Mouse (Mus musculus): ENCODE measurements around the gene Pja2. TPM values are rescaled to one million over a fixed set of nuclear protein-coding genes. Genes with fewer than 3 reads are reported as not detected.

The Pja2 gene
- 10 to 100 TPM in 1 of 2 experiments, 1 to 10 TPM in 1; 1.4 to 18.0 TPM for polyA plus RNA-seq (2012; fragmentation: generic; extraction: Trizol)

DNA sequence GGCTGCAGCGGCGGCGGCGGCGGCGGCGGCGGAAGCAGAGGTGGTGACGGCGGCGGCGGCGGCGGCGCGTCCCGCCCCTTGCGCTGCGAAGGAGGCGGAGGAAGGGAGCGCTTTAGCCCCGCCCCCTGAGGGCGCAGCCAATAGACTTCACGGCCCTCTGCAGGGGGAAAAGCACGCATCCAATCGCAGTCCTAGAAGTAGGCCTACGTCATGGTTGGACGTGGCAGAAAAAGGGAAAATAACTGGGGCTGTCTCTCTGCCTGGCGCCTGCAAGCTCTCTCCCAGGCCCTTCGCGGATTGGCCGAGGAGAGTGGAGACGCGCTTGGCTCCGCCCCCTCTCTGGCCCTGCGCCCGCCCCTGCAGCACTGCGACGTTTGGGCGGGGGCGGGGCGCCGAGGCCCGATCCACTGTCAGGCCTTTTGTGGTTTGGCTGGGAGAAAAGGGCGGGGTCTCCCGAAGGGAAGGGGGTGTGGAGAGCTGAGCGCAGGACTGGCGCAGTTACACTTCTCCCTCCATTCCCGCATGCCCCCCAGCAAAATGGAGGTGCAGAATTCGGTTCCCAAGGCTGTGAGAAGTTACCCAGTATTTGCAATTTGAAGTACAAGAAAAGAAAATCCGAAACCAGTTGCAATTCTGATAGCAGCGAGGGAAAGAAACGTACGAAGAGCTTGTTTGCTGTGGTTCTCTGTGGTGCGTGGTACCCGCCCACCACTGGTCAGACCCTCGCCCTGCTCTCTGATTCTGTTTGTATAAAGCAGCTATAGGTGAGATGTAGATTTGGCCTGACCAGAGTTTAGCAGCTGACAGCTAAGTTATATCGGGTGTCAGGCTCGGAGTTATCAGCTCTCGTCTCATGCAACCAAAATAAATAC, at the start of gene Pja2:
Pja2 (minus strand) TSS at position 19 of the 872 bp plus-strand sequence.

Measured in C3H10T1/2 (cell line).